Mouse (Mus musculus): Measurements from ENCODE around the gene Cdr2l. TPM values are rescaled to one million over a fixed set of nuclear protein-coding genes. Genes with fewer than 3 reads are reported as not detected.

Cdr2l gene
- polyA plus RNA-seq, 1 experiment from 2014 or later = 14.1 TPM

- Histone ChIP-seq H3K36me3 (no peaks in the 10 kb centered on the region), H3K9ac (no peak overlapping the region), H3K27me3 (peaks cover 43% of the 10 kb centered on the region), H3K4me2 (no peak overlapping the region), H3K27ac (no peak overlapping the region), H3K4me1 (no peaks in the 10 kb centered on the region; the same call in 1 of the 2 replicates), H3K4me3 (no peak overlapping the region), H3K9me3 (no peaks in the 10 kb centered on the region)
- ATAC-seq (ENCODE audit: insufficient number of reproducible peaks, insufficient read depth, low FRiP score, low TSS enrichment, low read depth) = no peak
- WGBS = 89% methylated on average over 5 of the region's 5 CpGs
Observed at GRCm38 (mm10) chr11:115353375-115353774, 28.3 kb upstream of the Cdr2l start.

GRCm38 (mm10) chr11:115354183-115354582 is 27.5 kb upstream of the Cdr2l start:
- 8% methylated on average over 8 of the region's 8 CpGs for WGBS
- H3K4me1 ChIP-seq = peaks cover 7% of the 10 kb centered on the region
- H3K9me3 ChIP-seq = no peaks in the 10 kb centered on the region
- no peak for ATAC-seq (ENCODE audit: insufficient number of reproducible peaks, insufficient read depth, low FRiP score, low TSS enrichment, low read depth)
- no peaks in the 10 kb centered on the region for H3K36me3 ChIP-seq
- H3K27me3 ChIP-seq = peaks cover 43% of the 10 kb centered on the region
- no peak overlapping the region for H3K27ac ChIP-seq
- no peak overlapping the region for H3K9ac ChIP-seq
- H3K4me2 ChIP-seq = no peak overlapping the region
- no peak overlapping the region for H3K4me3 ChIP-seq

- WGBS = 9% methylated on average over 5 of the region's 5 CpGs
- Histone ChIP-seq H3K4me2 (no peak overlapping the region; the same call in 1 of the 2 replicates), H3K9ac (peak overlapping the region; percentile 41; the same call in 1 of the 2 replicates), H3K4me3 (no peak overlapping the region), H3K9me3 (no peaks in the 10 kb centered on the region), H3K27me3 (peaks cover 32% of the 10 kb centered on the region), H3K36me3 (no peaks in the 10 kb centered on the region), H3K4me1 (peaks cover 12% of the 10 kb centered on the region), H3K27ac (no peak overlapping the region)
- no peak for ATAC-seq (ENCODE audit: insufficient number of reproducible peaks, insufficient read depth, low FRiP score, low TSS enrichment, low read depth)
Observed at GRCm38 (mm10) chr11:115358468-115358867, 23.2 kb upstream of the Cdr2l start.

GRCm38 (mm10) chr11:115359293-115359692 is 22.4 kb upstream of the Cdr2l start:
- WGBS = 34% methylated on average over 3 of the region's 3 CpGs
- H3K27me3 ChIP-seq = peaks cover 37% of the 10 kb centered on the region
- peak overlapping the region; percentile 16; the same call in 1 of the 2 replicates for H3K9ac ChIP-seq
- no peak overlapping the region; the same call in 1 of the 2 replicates for H3K27ac ChIP-seq
- H3K9me3 ChIP-seq = no peaks in the 10 kb centered on the region
- peaks cover 12% of the 10 kb centered on the region for H3K4me1 ChIP-seq
- ATAC-seq (ENCODE audit: insufficient number of reproducible peaks, insufficient read depth, low FRiP score, low TSS enrichment, low read depth) = no peak
- H3K4me2 ChIP-seq = no peak overlapping the region
- no peak overlapping the region for H3K4me3 ChIP-seq
- H3K36me3 ChIP-seq = no peaks in the 10 kb centered on the region

GRCm38 (mm10) chr11:115359726-115360125 is 22.0 kb upstream of the Cdr2l start:
- no peak for ATAC-seq (ENCODE audit: insufficient number of reproducible peaks, insufficient read depth, low FRiP score, low TSS enrichment, low read depth)
- H3K27ac ChIP-seq = no peak overlapping the region; the same call in 1 of the 2 replicates
- WGBS = 73% methylated on average over 6 of the region's 6 CpGs
- H3K4me3 ChIP-seq = no peak overlapping the region
- H3K4me2 ChIP-seq = no peak overlapping the region
- peaks cover 38% of the 10 kb centered on the region for H3K27me3 ChIP-seq
- H3K36me3 ChIP-seq = no peaks in the 10 kb centered on the region
- H3K4me1 ChIP-seq = peaks cover 12% of the 10 kb centered on the region
- peak overlapping the region; percentile 16; the same call in 1 of the 2 replicates for H3K9ac ChIP-seq
- H3K9me3 ChIP-seq = no peaks in the 10 kb centered on the region

GRCm38 (mm10) chr11:115364136-115364535 is 17.6 kb upstream of the Cdr2l start:
- no peak overlapping the region for H3K9ac ChIP-seq
- H3K36me3 ChIP-seq = no peaks in the 10 kb centered on the region
- peaks cover 51% of the 10 kb centered on the region for H3K27me3 ChIP-seq
- no peak overlapping the region for H3K27ac ChIP-seq
- 75% methylated on average over 3 of the region's 3 CpGs for WGBS
- no peaks in the 10 kb centered on the region for H3K9me3 ChIP-seq
- H3K4me1 ChIP-seq = peaks cover 17% of the 10 kb centered on the region
- H3K4me2 ChIP-seq = no peak overlapping the region
- ATAC-seq (ENCODE audit: insufficient number of reproducible peaks, insufficient read depth, low FRiP score, low TSS enrichment, low read depth) = no peak
- no peak overlapping the region for H3K4me3 ChIP-seq

GRCm38 (mm10) chr11:115366039-115366705 is 15.5 kb upstream of the Cdr2l start:
- no peak for ATAC-seq (ENCODE audit: insufficient number of reproducible peaks, insufficient read depth, low FRiP score, low TSS enrichment, low read depth)
- no peak overlapping the region for H3K9ac ChIP-seq
- H3K27me3 ChIP-seq = peaks cover 71% of the 10 kb centered on the region
- H3K4me2 ChIP-seq = 0 out of 2 replicates have a peak overlapping the region, but pooled peaks have one; percentile 7
- no peak overlapping the region for H3K27ac ChIP-seq
- no peaks in the 10 kb centered on the region for H3K36me3 ChIP-seq
- H3K4me3 ChIP-seq = peak overlapping the region; percentile 46; the same call in 1 of the 2 replicates
- no peaks in the 10 kb centered on the region for H3K9me3 ChIP-seq
- 41% methylated on average over 7 of the region's 7 CpGs for WGBS
- H3K4me1 ChIP-seq = peaks cover 12% of the 10 kb centered on the region

GRCm38 (mm10) chr11:115366706-115367394 is 14.9 kb upstream of the Cdr2l start:
- Histone ChIP-seq H3K36me3 (no peaks in the 10 kb centered on the region), H3K27ac (no peak overlapping the region), H3K4me1 (peaks cover 12% of the 10 kb centered on the region), H3K9me3 (no peaks in the 10 kb centered on the region), H3K4me3 (peak overlapping the region; percentile 46), H3K4me2 (peak overlapping the region; percentile 83), H3K9ac (peak overlapping the region; percentile 61), H3K27me3 (peaks cover 78% of the 10 kb centered on the region)
- 2% methylated on average over 28 of the region's 28 CpGs for WGBS
- 0 out of 2 replicates have a peak, but pooled peaks have one; percentile 23 for ATAC-seq (ENCODE audit: insufficient number of reproducible peaks, insufficient read depth, low FRiP score, low TSS enrichment, low read depth)

- Histone ChIP-seq H3K27me3 (peaks cover 84% of the 10 kb centered on the region), H3K4me2 (peak within 1 kb of the TSS; percentile 83), H3K9me3 (no peaks in the 10 kb centered on the region), H3K9ac (peak within 1 kb of the TSS; percentile 61), H3K4me3 (peak within 1 kb of the TSS; percentile 46), H3K27ac (no peak within 1 kb of the TSS), H3K36me3 (no peaks in the 10 kb centered on the region), H3K4me1 (peaks cover 12% of the 10 kb centered on the region)
- under 1% methylated on average over 39 of the region's 39 CpGs for WGBS
- ATAC-seq (ENCODE audit: insufficient number of reproducible peaks, insufficient read depth, low FRiP score, low TSS enrichment, low read depth) = no peak
Observed at GRCm38 (mm10) chr11:115367395-115367944, 14.2 kb upstream of the Cdr2l start, which contains the start of gene Hid1. TSS of gene Hid1 (minus strand) at chr11:115367756.

- Histone ChIP-seq H3K27me3 (peaks cover 97% of the 10 kb centered on the region), H3K9me3 (no peaks in the 10 kb centered on the region), H3K4me3 (no peak overlapping the region), H3K36me3 (no peaks in the 10 kb centered on the region), H3K27ac (no peak overlapping the region), H3K9ac (no peak overlapping the region), H3K4me1 (peaks cover 23% of the 10 kb centered on the region), H3K4me2 (no peak overlapping the region)
- ATAC-seq (ENCODE audit: insufficient number of reproducible peaks, insufficient read depth, low FRiP score, low TSS enrichment, low read depth) = no peak
- 61% methylated on average over 7 of the region's 7 CpGs for WGBS
Observed at GRCm38 (mm10) chr11:115370368-115370767, 11.3 kb upstream of the Cdr2l start.

GRCm38 (mm10) chr11:115371354-115371753 is 10.4 kb upstream of the Cdr2l start:
- H3K4me1 ChIP-seq = peaks cover 23% of the 10 kb centered on the region
- no peaks in the 10 kb centered on the region for H3K36me3 ChIP-seq
- no peak overlapping the region for H3K9ac ChIP-seq
- peaks cover 96% of the 10 kb centered on the region for H3K27me3 ChIP-seq
- no peak overlapping the region for H3K4me2 ChIP-seq
- no peak overlapping the region for H3K4me3 ChIP-seq
- no peak overlapping the region for H3K27ac ChIP-seq
- ATAC-seq (ENCODE audit: insufficient number of reproducible peaks, insufficient read depth, low FRiP score, low TSS enrichment, low read depth) = no peak
- 66% methylated on average over 8 of the region's 8 CpGs for WGBS
- no peaks in the 10 kb centered on the region for H3K9me3 ChIP-seq
